ENCODE assay signal across 33 mouse cellular contexts in genomic region chrX:11239066-11239465, GRCm38 (mm10). TPM values are rescaled to one million over a fixed set of nuclear protein-coding genes. Genes with fewer than 3 reads are reported as not detected.
"Had no signal": no experiment of that assay in that cellular context is flagged by ENCODE, and none has a peak within 500 bp of the region (broad histone marks: within the 10 kb centered on the region; RNA-seq: fewer than 3 reads in every experiment).

No protein-coding gene starts in this region.

- H3K4me3 ChIP-seq: layer of hippocampus, adult 2 months; left cerebral cortex, adult 2 months; limb, embryonic 12.5 days; limb, embryonic 15.5 days; liver, embryonic 12.5 days; liver, embryonic 15.5 days; neural tube, embryonic 12.5 days; neural tube, embryonic 15.5 days had no signal

- H3K9ac ChIP-seq: limb, embryonic 12.5 days; limb, embryonic 15.5 days; liver, embryonic 12.5 days; liver, embryonic 15.5 days; lung, embryonic 14.5 days; neural tube, embryonic 12.5 days; neural tube, embryonic 15.5 days had no signal

- H3K4me1 ChIP-seq: limb, embryonic 12.5 days; limb, embryonic 15.5 days; liver, embryonic 12.5 days; liver, embryonic 15.5 days; neural tube, embryonic 12.5 days; neural tube, embryonic 15.5 days had no signal

- H3K36me3 ChIP-seq: limb, embryonic 12.5 days; limb, embryonic 15.5 days; liver, embryonic 12.5 days; liver, embryonic 15.5 days; neural tube, embryonic 12.5 days; neural tube, embryonic 15.5 days had no signal

- ATAC-seq: intestine, postnatal 0 days; liver, embryonic 12.5 days had no signal

- DNase-seq: kidney, adult 2 months; kidney, postnatal 25 days; layer of hippocampus, adult 9-11 months; left cerebral cortex, postnatal 4 days; lung, embryonic 14.5 days; lung, postnatal 10 days; midbrain, embryonic 14.5 days; right cerebral cortex, adult 18-20 months; right cerebral cortex, postnatal 14 days; right cerebral cortex, postnatal 4 days; thymus, adult 2 months; thymus, postnatal 14 days; thymus, postnatal 4 days had no signal

- H3K4me2 ChIP-seq: limb, embryonic 12.5 days; limb, embryonic 15.5 days; liver, embryonic 12.5 days; liver, embryonic 15.5 days; lung, embryonic 14.5 days; midbrain, embryonic 11.5 days; neural tube, embryonic 12.5 days; neural tube, embryonic 15.5 days had no signal

- H3K9me3 ChIP-seq: limb, embryonic 12.5 days; limb, embryonic 15.5 days; liver, embryonic 12.5 days; liver, embryonic 15.5 days; neural tube, embryonic 12.5 days; neural tube, embryonic 15.5 days had no signal

- H3K27ac ChIP-seq: kidney, postnatal 0 days; layer of hippocampus, adult 2 months; left cerebral cortex, adult 2 months; limb, embryonic 12.5 days; limb, embryonic 15.5 days; liver, embryonic 12.5 days; liver, embryonic 15.5 days; macrophage; neural tube, embryonic 12.5 days; neural tube, embryonic 15.5 days; stomach, postnatal 0 days had no signal

- H3K27me3 ChIP-seq: liver, embryonic 12.5 days; liver, embryonic 15.5 days; neural tube, embryonic 12.5 days; neural tube, embryonic 15.5 days had no signal

RNA-seq across cellular contexts. Expression of gene H2al1a, which starts 60.0 kb away (rescaled TPM):
- total RNA-seq: layer of hippocampus, adult 2 months; layer of hippocampus, postnatal 25 days; left cerebral cortex, adult 2 months; left cerebral cortex, postnatal 10 days; left cerebral cortex, postnatal 4 days; megakaryocyte-erythroid progenitor cell, adult 5-6 weeks; midbrain, postnatal 0 days had no signal
- polyA plus RNA-seq: intestine, postnatal 0 days; kidney, adult 2 months; kidney, embryonic 14.5 days; kidney, postnatal 0 days; large intestine, adult 2 months; limb, embryonic 12.5 days; limb, embryonic 15.5 days; liver, embryonic 12.5 days; liver, embryonic 15.5 days; lung, embryonic 14.5 days; macrophage; midbrain, embryonic 11.5 days; midbrain, embryonic 14.5 days; midbrain, postnatal 0 days; neural tube, embryonic 12.5 days; neural tube, embryonic 15.5 days; stomach, embryonic 14.5 days; stomach, postnatal 0 days; thymus, adult 2 months had no signal
